Mouse (Mus musculus): ENCODE results near the gene Ugt1a6a.
"Not testable (repeated sequence)": the region's sequence is repeated elsewhere in the genome, so short reads cannot be mapped to it uniquely, and the experiment has no call there.

- not testable (repeated sequence) for TF ChIP-seq POLR2A (IDR thresholded peaks at IDR 0.05; ENCODE audit: low read depth, low read length)
- peak; percentile 45; the same call in 1 of the 2 replicates for TF ChIP-seq CTCF (conservative IDR thresholded peaks at IDR 0.05; ENCODE audit: insufficient read depth, insufficient read length, low read depth, low read length)
Observed at GRCm38 (mm10) chr1:88121521-88121920, 13.1 kb upstream of the Ugt1a6a start.

Data from kidney, adult 2 months (tissue).